Mouse (Mus musculus): ENCODE results near the gene Apoa2. TPM values are rescaled to one million over a fixed set of nuclear protein-coding genes. Genes with fewer than 3 reads are reported as not detected.

Gene Apoa2
- polyA plus RNA-seq, 1 experiment from 2014 or later: 4.4 TPM

Other genes starting within 250 kb of the Apoa2 start
- gene Fcgr2b, start 248.5 kb upstream of the Apoa2 start, polyA plus RNA-seq (2016; fragmentation: Nextera tagmentation; extraction: Ambion mirVana): 0.40 TPM in 1 of 2 replicates, not detected in the other
- 0.25 TPM in 1 of 2 replicates, not detected in the other for gene Fcgr4, start 206.1 kb upstream of the Apoa2 start, polyA plus RNA-seq (2016; fragmentation: Nextera tagmentation; extraction: Ambion mirVana)
- 5.5 and 7.8 TPM in 2 replicates for gene Fcgr3, start 160.1 kb upstream of the Apoa2 start, polyA plus RNA-seq (2016; fragmentation: Nextera tagmentation; extraction: Ambion mirVana)
- gene Cfap126, start 111.1 kb upstream of the Apoa2 start, polyA plus RNA-seq (2016; fragmentation: Nextera tagmentation; extraction: Ambion mirVana): 2.8 and 2.9 TPM in 2 replicates
- gene Sdhc, start 74.5 kb upstream of the Apoa2 start, polyA plus RNA-seq (2016; fragmentation: Nextera tagmentation; extraction: Ambion mirVana): 301 and 309 TPM in 2 replicates
- 0.26 TPM in 1 of 2 replicates, not detected in the other for gene Mpz, start 74.3 kb upstream of the Apoa2 start, polyA plus RNA-seq (2016; fragmentation: Nextera tagmentation; extraction: Ambion mirVana)
- 26.7 and 35.9 TPM in 2 replicates for gene Pcp4l1, start 28.8 kb upstream of the Apoa2 start, polyA plus RNA-seq (2016; fragmentation: Nextera tagmentation; extraction: Ambion mirVana)
- gene Nr1i3, start 11.1 kb upstream of the Apoa2 start, polyA plus RNA-seq (2016; fragmentation: Nextera tagmentation; extraction: Ambion mirVana): 0.28 and 0.36 TPM in 2 replicates
- 32.2 and 34.7 TPM in 2 replicates for gene Tomm40l, start 2.5 kb upstream of the Apoa2 start, polyA plus RNA-seq (2016; fragmentation: Nextera tagmentation; extraction: Ambion mirVana)
- gene Fcer1g, start 9.3 kb downstream of the Apoa2 start, polyA plus RNA-seq (2016; fragmentation: Nextera tagmentation; extraction: Ambion mirVana): 12.7 and 21.1 TPM in 2 replicates
- gene Adamts4, start 25.4 kb downstream of the Apoa2 start, polyA plus RNA-seq (2016; fragmentation: Nextera tagmentation; extraction: Ambion mirVana): 9.9 and 10.9 TPM in 2 replicates
- 267 and 268 TPM in 2 replicates for gene Ndufs2, start 26.3 kb downstream of the Apoa2 start, polyA plus RNA-seq (2016; fragmentation: Nextera tagmentation; extraction: Ambion mirVana)
- 63.5 and 69.5 TPM in 2 replicates for gene B4galt3, start 45.3 kb downstream of the Apoa2 start, polyA plus RNA-seq (2016; fragmentation: Nextera tagmentation; extraction: Ambion mirVana)
- 53.0 and 63.9 TPM in 2 replicates for gene Ppox, start 56.1 kb downstream of the Apoa2 start, polyA plus RNA-seq (2016; fragmentation: Nextera tagmentation; extraction: Ambion mirVana)
- 102 and 109 TPM in 2 replicates for gene Usp21, start 62.9 kb downstream of the Apoa2 start, polyA plus RNA-seq (2016; fragmentation: Nextera tagmentation; extraction: Ambion mirVana)
- 102 and 108 TPM in 2 replicates for gene Ufc1, start 70.0 kb downstream of the Apoa2 start, polyA plus RNA-seq (2016; fragmentation: Nextera tagmentation; extraction: Ambion mirVana)
- gene Dedd, start 104.1 kb downstream of the Apoa2 start, polyA plus RNA-seq (2016; fragmentation: Nextera tagmentation; extraction: Ambion mirVana): 48.5 and 48.9 TPM in 2 replicates
- 39.4 and 43.5 TPM in 2 replicates for gene Nit1, start 120.6 kb downstream of the Apoa2 start, polyA plus RNA-seq (2016; fragmentation: Nextera tagmentation; extraction: Ambion mirVana)
- 146 and 155 TPM in 2 replicates for gene Pfdn2, start 120.6 kb downstream of the Apoa2 start, polyA plus RNA-seq (2016; fragmentation: Nextera tagmentation; extraction: Ambion mirVana)
- 1.8 and 2.3 TPM in 2 replicates for gene Klhdc9, start 135.7 kb downstream of the Apoa2 start, polyA plus RNA-seq (2016; fragmentation: Nextera tagmentation; extraction: Ambion mirVana)
- gene Nectin4, start 145.0 kb downstream of the Apoa2 start, polyA plus RNA-seq (2016; fragmentation: Nextera tagmentation; extraction: Ambion mirVana): 0.60 and 1.2 TPM in 2 replicates
- 0.69 and 0.87 TPM in 2 replicates for gene Arhgap30, start 163.9 kb downstream of the Apoa2 start, polyA plus RNA-seq (2016; fragmentation: Nextera tagmentation; extraction: Ambion mirVana)
- gene Usf1, start 186.3 kb downstream of the Apoa2 start, polyA plus RNA-seq (2016; fragmentation: Nextera tagmentation; extraction: Ambion mirVana): 138 and 161 TPM in 2 replicates
- 8.4 and 9.6 TPM in 2 replicates for gene Tstd1, start 193.8 kb downstream of the Apoa2 start, polyA plus RNA-seq (2016; fragmentation: Nextera tagmentation; extraction: Ambion mirVana)
- gene F11r, start 212.5 kb downstream of the Apoa2 start, polyA plus RNA-seq (2016; fragmentation: Nextera tagmentation; extraction: Ambion mirVana): 14.0 TPM in 2 replicates

Measured in midbrain, embryonic 10.5 days (tissue).